Mouse (Mus musculus) small intestine, adult 2 months (tissue): ENCODE results near the gene Gpsm2.

Experiments
- CTCF ChIP-seq: fragments of 200-500 bp; IDR thresholded peaks from 2 replicates; pipeline ENCODE4 v1.5.1; 2012; ENCODE audit warnings: low read depth, mild to moderate bottlenecking, control low read depth, inconsistent platforms, low read length, moderate library complexity, mixed read lengths; ENCODE audit not compliant: insufficient replicate concordance, insufficient read length; ENCODE audit errors: extremely low read depth
- POLR2A ChIP-seq: fragments of 200-500 bp; IDR thresholded peaks from 2 replicates; pipeline ENCODE4 v1.6.1; 2012; ENCODE audit warnings: low read depth, mild to moderate bottlenecking, control low read depth, inconsistent platforms, low read length, moderate library complexity

GRCm38 (mm10) chr3:108727776-108728175, 5.7 kb upstream of the Gpsm2 start:
- TF ChIP-seq CTCF (no peak), POLR2A (no peak)
